Mouse (Mus musculus) heart, postnatal 14 days (tissue): Measurements from ENCODE around the gene Meis3. TPM values are rescaled to one million over a fixed set of nuclear protein-coding genes. Genes with fewer than 3 reads are reported as not detected.

Source experiments
- DNase-seq, 2 experiments: peaks; one replicate each; pipeline ENCODE4 v3.0.0; 2021 to 2022
- intact Hi-C: fragments of 180-260 bp; cut with DNase I; formaldehyde crosslinking; loops from one replicate; pipeline ENCODE4 v1.15.1; 2025
- long read RNA-seq, 2 experiments: library from polyadenylated mRNA; stranded (forward); transcript quantifications; one replicate each; pipeline ENCODE4 v2.0.0; 2021
- total RNA-seq, 2 experiments: library from RNA; stranded (reverse); gene quantifications; 2 replicates each; pipeline ENCODE4 v1.2.3; 2021

Gene Meis3
- 1 to 10 TPM; 3.8 to 5.4 TPM for total RNA-seq
- long read RNA-seq, experiment 1, transcript Meis3-201 (13 exons, 1,731 nt), result major isoform, 5 of 10 reads
- long read RNA-seq, experiment 1, partial matches to known transcripts, result 0 of 10 reads
- long read RNA-seq, experiment 1, other reads (novel, unspliced or antisense), result 4 of 10 reads
- long read RNA-seq, experiment 2, partial matches to known transcripts, result 1 of 7 reads
- long read RNA-seq, experiment 2, other reads (novel, unspliced or antisense), result 2 of 7 reads

- peak; percentile 49 to 59 for DNase-seq
- intact Hi-C loops, result no loop called here
Measured at GRCm38 (mm10) chr7:16174597-16175541, at the start of gene Meis3. Gene Meis3, plus strand, starts transcription at chr7:16175090.

- intact Hi-C loops, result loop anchor here (2.0 kb wide), 1 partner anchor 17 kb away; no protein-coding TSS in a partner anchor
Measured at GRCm38 (mm10) chr7:16125829-16126228, 49.1 kb upstream of the Meis3 start.

GRCm38 (mm10) chr7:16128344-16128743 is 46.5 kb upstream of the Meis3 start:
- intact Hi-C loops, result no loop called here
- DNase-seq, result peak; percentile 16 to 27

More at GRCm38 (mm10) chr7:16125829-16126228, 49.1 kb upstream of the Meis3 start:
- DNase-seq, result no peak

GRCm38 (mm10) chr7:16128899-16129298 is 46.0 kb upstream of the Meis3 start:
- intact Hi-C loops, result no loop called here
- no peak for DNase-seq

- DNase-seq, result peak; percentile 65 to 78
- intact Hi-C loops, result no loop called here
Measured at GRCm38 (mm10) chr7:16129421-16129845, 45.5 kb upstream of the Meis3 start, which contains the start of gene Slc8a2. Gene Slc8a2, plus strand, starts transcription at chr7:16129826.

- intact Hi-C loops, result no loop called here
- DNase-seq, result peak in 1 of 2 experiments; percentile 20
Measured at GRCm38 (mm10) chr7:16129846-16130691, 44.8 kb upstream of the Meis3 start.

- intact Hi-C loops, result no loop called here
- DNase-seq, result no peak
Measured at GRCm38 (mm10) chr7:16130956-16131634, 43.8 kb upstream of the Meis3 start.

GRCm38 (mm10) chr7:16132161-16132581 is 42.7 kb upstream of the Meis3 start:
- no peak for DNase-seq
- intact Hi-C loops, result no loop called here

- no peak for DNase-seq
- intact Hi-C loops, result no loop called here
Measured at GRCm38 (mm10) chr7:16132926-16133325, 42.0 kb upstream of the Meis3 start.

GRCm38 (mm10) chr7:16133691-16134090 is 41.2 kb upstream of the Meis3 start:
- DNase-seq, result no peak
- intact Hi-C loops, result no loop called here

GRCm38 (mm10) chr7:16134951-16135392 is 39.9 kb upstream of the Meis3 start:
- DNase-seq, result no peak
- intact Hi-C loops, result no loop called here

GRCm38 (mm10) chr7:16146489-16147410 is 28.1 kb upstream of the Meis3 start:
- DNase-seq, result no peak
- intact Hi-C loops, result loop anchor here (5.0 kb wide), 1 partner anchor 36 kb away; no protein-coding TSS in a partner anchor

- peak; percentile 72 to 84 for DNase-seq
- intact Hi-C loops, result loop anchor here (5.0 kb wide), 1 partner anchor 35 kb away; no protein-coding TSS in a partner anchor
Measured at GRCm38 (mm10) chr7:16147643-16148042, 27.2 kb upstream of the Meis3 start.

- intact Hi-C loops, result loop anchor here (5.0 kb wide), 1 partner anchor 33 kb away; no protein-coding TSS in a partner anchor
Measured at GRCm38 (mm10) chr7:16149241-16149640, 25.6 kb upstream of the Meis3 start.

GRCm38 (mm10) chr7:16150191-16151145 is 24.4 kb upstream of the Meis3 start:
- intact Hi-C loops, result loop anchor here (5.0 kb wide), 1 partner anchor 168 kb away; no protein-coding TSS in a partner anchor
- no peak for DNase-seq

More at GRCm38 (mm10) chr7:16149241-16149640, 25.6 kb upstream of the Meis3 start:
- DNase-seq, result no peak

- peak; percentile 38 to 71 for DNase-seq
Measured at GRCm38 (mm10) chr7:16153522-16153921, 21.4 kb upstream of the Meis3 start.

More at GRCm38 (mm10) chr7:16153522-16153921, 21.4 kb upstream of the Meis3 start:
- intact Hi-C loops, result loop anchor here (2.0 to 5.0 kb wide), 2 partner anchors 55 to 171 kb away; partner anchors contain the start of gene Napa
